Mouse (Mus musculus): Measurements from ENCODE around the gene Tesc. TPM values are rescaled to one million over a fixed set of nuclear protein-coding genes. Genes with fewer than 3 reads are reported as not detected.

The Tesc gene
- total and polyA plus RNA-seq, 3 experiments, result 0.34 to 0.80 TPM; not detected in 1

DNA sequence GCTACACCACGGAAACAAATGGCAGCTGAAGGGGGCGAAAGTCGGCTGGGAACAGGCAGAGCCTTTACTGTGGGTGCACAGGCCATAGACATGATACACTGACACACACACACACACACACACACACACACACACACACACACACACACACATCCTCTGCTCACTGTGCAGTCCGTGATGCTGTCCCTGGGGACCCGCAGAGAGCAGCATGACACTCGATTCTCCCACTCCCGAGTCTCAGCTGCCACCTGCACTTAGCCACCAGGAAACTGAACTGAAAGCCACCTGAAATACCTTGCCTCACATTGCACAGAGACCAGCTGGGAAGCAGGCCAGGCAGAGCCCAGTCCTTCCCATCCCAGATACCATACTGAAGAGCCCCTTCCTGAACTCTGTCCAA is 57.8 kb downstream of the Tesc start:
- Histone ChIP-seq H3K27me3 (replicated peaks) (no peaks in the 10 kb centered on the region), H3K4me3 (replicated peaks in 1 of 3; ENCODE audit: low read depth in 2 of 3, low read length in 2 of 3, poor library complexity in 1 of 3) (no peak overlapping the region), H3K27ac (ENCODE audit: insufficient read depth, low read depth) (peak overlapping the region; percentile 39; the same call in 1 of the 2 replicates), H3K4me2 (ENCODE audit: insufficient read depth, low read depth, poor library complexity, severe bottlenecking) (peak overlapping the region; percentile 19; the same call in 1 of the 2 replicates), H3K79me2 (replicated peaks; ENCODE audit: control insufficient read depth, extremely low read depth, insufficient read depth, poor library complexity, severe bottlenecking) (no peaks in the 10 kb centered on the region), H3K9me3 (replicated peaks; ENCODE audit: low read length) (no peaks in the 10 kb centered on the region), H3K9ac (ENCODE audit: insufficient read depth, low read depth) (no peak overlapping the region), H3K4me1 (ENCODE audit: control insufficient read depth in 1 of 2, insufficient read depth in 2 of 2) (peaks cover 61 to 95% of the 10 kb centered on the region in 2 experiments), H3K36me3 (replicated peaks in 1 of 2; ENCODE audit: control insufficient read depth in 1 of 2, insufficient read depth in 1 of 2, low read length in 1 of 2) (peaks cover 19 to 64% of the 10 kb centered on the region in 2 experiments)
- DNase-seq (ENCODE audit: extremely low read depth), result peak; percentile 76
- dilution Hi-C loops (cut with MboI; ENCODE audit: extremely low pct_ligation_motif_present, extremely low pct_unique_long_range_greater_than_20kb, low sequenced_read_pairs) (no loop called here), in situ Hi-C loops (cut with MboI; ENCODE audit: low pct_ligation_motif_present, low pct_unique_long_range_greater_than_20kb, low sequenced_read_pairs) (no loop called here)
- TF ChIP-seq EP300 (IDR thresholded peaks at IDR 0.05; ENCODE audit: low read length) (peak; percentile 89), MAZ (IDR thresholded peaks at IDR 0.05; ENCODE audit: low read depth, low read length) (0 out of 2 replicates have a peak, but pooled peaks have one; percentile 50), MXI1 (IDR thresholded peaks at IDR 0.05; ENCODE audit: low read depth, low read length) (no peak), IRF4 (IDR thresholded peaks at IDR 0.05; ENCODE audit: low read depth, low read length) (peak; percentile 84), TCF12 (IDR thresholded peaks at IDR 0.05; ENCODE audit: low read depth, low read length) (peak; percentile 95), MAFK (IDR thresholded peaks at IDR 0.05; ENCODE audit: insufficient replicate concordance, low read length) (0 out of 2 replicates have a peak, but pooled peaks have one; percentile 32), CTCF (conservative IDR thresholded peaks at IDR 0.05 in 1 of 2, IDR thresholded peaks at IDR 0.05 in 1 of 2; ENCODE audit: low read depth in 2 of 2, low read length in 2 of 2) (no peak), JUN (IDR thresholded peaks at IDR 0.05; ENCODE audit: insufficient read depth, low read depth, low read length) (no peak), POLR2AphosphoS2 (IDR thresholded peaks at IDR 0.05; ENCODE audit: low read depth, low read length) (no peak), ELF1 (IDR thresholded peaks at IDR 0.05; ENCODE audit: low read depth, low read length) (no peak; the same call in 1 of the 2 replicates), ETS1 (conservative IDR thresholded peaks at IDR 0.05; ENCODE audit: low read depth, low read length) (peak; percentile 71), BHLHE40 (IDR thresholded peaks at IDR 0.05; ENCODE audit: low read depth, low read length) (peak; percentile 61), CHD2 (IDR thresholded peaks at IDR 0.05; ENCODE audit: low read length) (peak; percentile 63; the same call in 1 of the 2 replicates), MEF2A (IDR thresholded peaks at IDR 0.05; ENCODE audit: borderline replicate concordance, low read depth, low read length) (peak; percentile 53; the same call in 1 of the 2 replicates), NRF1 (IDR thresholded peaks at IDR 0.05; ENCODE audit: low read depth, low read length) (no peak), HCFC1 (IDR thresholded peaks at IDR 0.05; ENCODE audit: low read depth, low read length) (no peak), SMC3 (IDR thresholded peaks at IDR 0.05; ENCODE audit: low read depth, low read length) (no peak), MYC (IDR thresholded peaks at IDR 0.05; ENCODE audit: low read depth, low read length) (peak; percentile 59; the same call in 1 of the 2 replicates), MAX (IDR thresholded peaks at IDR 0.05; ENCODE audit: low read length) (peak; percentile 50; the same call in 1 of the 2 replicates), RCOR1 (conservative IDR thresholded peaks at IDR 0.05; ENCODE audit: low read depth, low read length) (peak; percentile 73; the same call in 1 of the 2 replicates)

GRCm38 (mm10) chr5:118086956-118087355 is 59.4 kb downstream of the Tesc start:
- Histone ChIP-seq H3K9ac (ENCODE audit: insufficient read depth, low read depth) (no peak overlapping the region), H3K79me2 (replicated peaks; ENCODE audit: control insufficient read depth, extremely low read depth, insufficient read depth, poor library complexity, severe bottlenecking) (no peaks in the 10 kb centered on the region), H3K27ac (ENCODE audit: insufficient read depth, low read depth) (no peak overlapping the region), H3K27me3 (replicated peaks) (no peaks in the 10 kb centered on the region), H3K36me3 (replicated peaks in 1 of 2; ENCODE audit: control insufficient read depth in 1 of 2, insufficient read depth in 1 of 2, low read length in 1 of 2) (peaks cover 25 to 65% of the 10 kb centered on the region in 2 experiments), H3K4me2 (ENCODE audit: insufficient read depth, low read depth, poor library complexity, severe bottlenecking) (no peak overlapping the region), H3K4me1 (ENCODE audit: control insufficient read depth in 1 of 2, insufficient read depth in 2 of 2) (peaks cover 56 to 78% of the 10 kb centered on the region in 2 experiments), H3K9me3 (replicated peaks; ENCODE audit: low read length) (peaks cover 4% of the 10 kb centered on the region), H3K4me3 (replicated peaks in 1 of 3; ENCODE audit: low read depth in 2 of 3, low read length in 2 of 3, poor library complexity in 1 of 3) (no peak overlapping the region)
- dilution Hi-C loops (cut with MboI; ENCODE audit: extremely low pct_ligation_motif_present, extremely low pct_unique_long_range_greater_than_20kb, low sequenced_read_pairs) (no loop called here), in situ Hi-C loops (cut with MboI; ENCODE audit: low pct_ligation_motif_present, low pct_unique_long_range_greater_than_20kb, low sequenced_read_pairs) (no loop called here)
- no peak for DNase-seq (ENCODE audit: extremely low read depth)
- no peak for TF ChIP-seq HCFC1 (IDR thresholded peaks at IDR 0.05; ENCODE audit: low read depth, low read length)
- no peak for TF ChIP-seq TBP (conservative IDR thresholded peaks at IDR 0.05; ENCODE audit: low read depth, low read length)
- TF ChIP-seq USF1 (IDR thresholded peaks at IDR 0.05; ENCODE audit: low read depth, low read length), result no peak
- TF ChIP-seq JUND (conservative IDR thresholded peaks at IDR 0.05; ENCODE audit: low read depth, low read length), result no peak
- no peak for TF ChIP-seq GABPA (IDR thresholded peaks at IDR 0.05; ENCODE audit: insufficient replicate concordance, low read depth, low read length)
- TF ChIP-seq ZNF384 (IDR thresholded peaks at IDR 0.05; ENCODE audit: low read depth, low read length), result no peak
- TF ChIP-seq RCOR1 (conservative IDR thresholded peaks at IDR 0.05; ENCODE audit: low read depth, low read length), result no peak
- TF ChIP-seq MAFK (IDR thresholded peaks at IDR 0.05; ENCODE audit: insufficient replicate concordance, low read length), result no peak
- TF ChIP-seq ZMIZ1 (IDR thresholded peaks at IDR 0.05; ENCODE audit: low read depth, low read length), result no peak
- TF ChIP-seq MAX (IDR thresholded peaks at IDR 0.05; ENCODE audit: low read length), result no peak
- no peak for TF ChIP-seq ETS1 (conservative IDR thresholded peaks at IDR 0.05; ENCODE audit: low read depth, low read length)
- no peak for TF ChIP-seq MEF2A (IDR thresholded peaks at IDR 0.05; ENCODE audit: borderline replicate concordance, low read depth, low read length)

Data from CH12.LX (cell line).